Mouse (Mus musculus): ENCODE data around the gene 2300003K06Rik.

- TF ChIP-seq EP300 (optimal IDR thresholded peaks at IDR 0.05): no peak
- TF ChIP-seq CTCF (IDR thresholded peaks at IDR 0.05; ENCODE audit: low read depth): no peak
These were observed 13.6 kb upstream of the 2300003K06Rik start, which contains the start of gene Krtap4-16 for GRCm38 (mm10) chr11:99851508-99851907.

Measured in stomach, postnatal 0 days (tissue).